Mouse (Mus musculus): ENCODE results near the gene Efna1. TPM values are rescaled to one million over a fixed set of nuclear protein-coding genes. Genes with fewer than 3 reads are reported as not detected.

The Efna1 gene
- total and polyA plus RNA-seq, 2 experiments, result 22.1 to 73.1 TPM

DNA sequence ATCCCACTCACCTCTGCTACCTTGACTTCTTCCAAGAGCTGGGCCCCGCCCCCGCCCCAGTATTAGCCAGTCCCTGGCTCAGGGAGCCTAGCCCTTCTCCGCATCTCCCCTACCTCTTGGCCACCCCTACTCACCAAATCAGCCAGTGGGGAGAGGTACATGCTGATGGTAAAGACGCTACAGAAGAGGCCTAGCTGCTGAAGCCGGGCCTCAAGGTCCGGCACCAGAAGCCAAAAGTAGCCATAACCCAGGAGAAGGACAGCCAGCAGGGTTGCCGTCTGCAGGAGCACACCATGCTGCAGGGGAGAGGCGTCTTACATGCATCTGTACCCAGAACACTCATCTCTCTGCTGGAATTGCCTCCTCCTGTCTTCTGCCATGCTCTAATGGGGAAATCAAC is 12.0 kb downstream of the Efna1 start:
- Histone ChIP-seq H3K4me3 (ENCODE audit: insufficient read depth, low read depth, low read length) (no peak overlapping the region), H3K4me1 (ENCODE audit: control insufficient read depth, insufficient read depth, low read length) (peaks cover 19% of the 10 kb centered on the region), H3K27ac (replicated peaks; ENCODE audit: insufficient read depth, low read depth, low read length) (no peak overlapping the region), H3K79me2 (ENCODE audit: control insufficient read depth, insufficient read depth, low read length) (peaks cover 4% of the 10 kb centered on the region; the same call in 1 of the 2 replicates), H3K36me3 (ENCODE audit: control insufficient read depth, insufficient read depth, low read length) (peaks cover 18% of the 10 kb centered on the region), H3K9ac (ENCODE audit: low read depth, low read length) (no peak overlapping the region), H3K27me3 (ENCODE audit: control insufficient read depth, insufficient read depth, low read length) (no peaks in the 10 kb centered on the region)
- WGBS, result 89% methylated on average over 8 of the region's 8 CpGs
- no peak for TF ChIP-seq POLR2A (IDR thresholded peaks at IDR 0.05; ENCODE audit: extremely low read depth, insufficient read depth, low read length)
- TF ChIP-seq CTCF (IDR thresholded peaks at IDR 0.05; ENCODE audit: low read depth, low read length), result no peak
- no peak for DNase-seq (ENCODE audit: extremely low read depth, low read depth, low spot score)

DNA sequence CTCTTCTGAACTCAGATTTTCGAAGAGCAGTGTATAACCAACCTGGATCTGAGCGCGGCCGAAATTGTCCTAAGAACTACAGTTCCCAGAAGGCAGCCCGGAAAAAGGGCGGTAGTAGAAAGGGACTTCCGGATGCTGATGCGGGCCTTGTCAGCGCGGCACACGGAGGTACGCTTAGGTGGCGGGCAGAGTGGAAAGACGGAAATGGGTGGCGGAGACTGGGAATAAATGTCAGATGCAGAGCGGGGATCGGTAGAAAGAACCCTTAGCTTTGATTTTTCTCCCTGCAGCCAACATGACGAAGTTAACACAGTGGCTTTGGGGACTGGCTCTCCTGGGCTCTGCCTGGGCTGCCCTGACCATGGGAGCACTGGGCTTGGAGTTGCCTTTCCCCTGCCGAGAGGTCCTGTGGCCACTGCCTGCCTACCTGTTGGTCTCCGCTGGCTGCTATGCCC is 14.5 kb downstream of the Efna1 start:
- H3K79me2 ChIP-seq (ENCODE audit: control insufficient read depth, insufficient read depth, low read length), result peaks cover 4% of the 10 kb centered on the region; the same call in 1 of the 2 replicates
- DNase-seq (ENCODE audit: extremely low read depth, low read depth, low spot score), result peak; percentile 83
- H3K4me3 ChIP-seq (ENCODE audit: insufficient read depth, low read depth, low read length), result peak overlapping the region; percentile 85
- H3K4me1 ChIP-seq (ENCODE audit: control insufficient read depth, insufficient read depth, low read length), result peaks cover 13% of the 10 kb centered on the region
- WGBS, result under 1% methylated on average over 20 of the region's 20 CpGs
- peak overlapping the region; percentile 87 for H3K9ac ChIP-seq (ENCODE audit: low read depth, low read length)
- no peaks in the 10 kb centered on the region for H3K27me3 ChIP-seq (ENCODE audit: control insufficient read depth, insufficient read depth, low read length)
- no peaks in the 10 kb centered on the region for H3K36me3 ChIP-seq (ENCODE audit: control insufficient read depth, insufficient read depth, low read length)
- TF ChIP-seq POLR2A (IDR thresholded peaks at IDR 0.05; ENCODE audit: extremely low read depth, insufficient read depth, low read length) (peak; percentile 87), CTCF (IDR thresholded peaks at IDR 0.05; ENCODE audit: low read depth, low read length) (no peak)
- peak overlapping the region; percentile 78 for H3K27ac ChIP-seq (replicated peaks; ENCODE audit: insufficient read depth, low read depth, low read length)

- Histone ChIP-seq H3K9ac (ENCODE audit: low read depth, low read length) (no peak overlapping the region), H3K4me3 (ENCODE audit: insufficient read depth, low read depth, low read length) (no peak overlapping the region), H3K27me3 (ENCODE audit: control insufficient read depth, insufficient read depth, low read length) (no peaks in the 10 kb centered on the region), H3K36me3 (ENCODE audit: control insufficient read depth, insufficient read depth, low read length) (no peaks in the 10 kb centered on the region), H3K27ac (replicated peaks; ENCODE audit: insufficient read depth, low read depth, low read length) (no peak overlapping the region), H3K4me1 (ENCODE audit: control insufficient read depth, insufficient read depth, low read length) (peaks cover 4% of the 10 kb centered on the region), H3K79me2 (ENCODE audit: control insufficient read depth, insufficient read depth, low read length) (peaks cover 4% of the 10 kb centered on the region; the same call in 1 of the 2 replicates)
- no peak for TF ChIP-seq CTCF (IDR thresholded peaks at IDR 0.05; ENCODE audit: low read depth, low read length)
- TF ChIP-seq POLR2A (IDR thresholded peaks at IDR 0.05; ENCODE audit: extremely low read depth, insufficient read depth, low read length), result no peak
- DNase-seq (ENCODE audit: extremely low read depth, low read depth, low spot score), result no peak
- 81% methylated on average over 10 of the region's 10 CpGs for WGBS
Measured at GRCm38 (mm10) chr3:89262417-89262816, 18.5 kb downstream of the Efna1 start.

- WGBS, result 85% methylated on average over 3 of the region's 3 CpGs
- DNase-seq (ENCODE audit: extremely low read depth, low read depth, low spot score), result no peak
- no peaks in the 10 kb centered on the region for H3K4me1 ChIP-seq (ENCODE audit: control insufficient read depth, insufficient read depth, low read length)
- no peak overlapping the region for H3K27ac ChIP-seq (replicated peaks; ENCODE audit: insufficient read depth, low read depth, low read length)
- no peaks in the 10 kb centered on the region for H3K36me3 ChIP-seq (ENCODE audit: control insufficient read depth, insufficient read depth, low read length)
- H3K9ac ChIP-seq (ENCODE audit: low read depth, low read length), result no peak overlapping the region
- H3K27me3 ChIP-seq (ENCODE audit: control insufficient read depth, insufficient read depth, low read length), result no peaks in the 10 kb centered on the region
- TF ChIP-seq POLR2A (IDR thresholded peaks at IDR 0.05; ENCODE audit: extremely low read depth, insufficient read depth, low read length) (no peak), CTCF (IDR thresholded peaks at IDR 0.05; ENCODE audit: low read depth, low read length) (no peak)
- no peaks in the 10 kb centered on the region for H3K79me2 ChIP-seq (ENCODE audit: control insufficient read depth, insufficient read depth, low read length)
- no peak overlapping the region for H3K4me3 ChIP-seq (ENCODE audit: insufficient read depth, low read depth, low read length)
Measured at GRCm38 (mm10) chr3:89260211-89260610, 20.7 kb downstream of the Efna1 start.

- no peak within 1 kb of the TSS for H3K9ac ChIP-seq (ENCODE audit: low read depth, low read length)
- no peak within 1 kb of the TSS for H3K4me3 ChIP-seq (ENCODE audit: insufficient read depth, low read depth, low read length)
- H3K27ac ChIP-seq (replicated peaks; ENCODE audit: insufficient read depth, low read depth, low read length), result no peak within 1 kb of the TSS
- H3K79me2 ChIP-seq (ENCODE audit: control insufficient read depth, insufficient read depth, low read length), result no peaks in the 10 kb centered on the region
- no peaks in the 10 kb centered on the region for H3K36me3 ChIP-seq (ENCODE audit: control insufficient read depth, insufficient read depth, low read length)
- DNase-seq (ENCODE audit: extremely low read depth, low read depth, low spot score), result no peak
- no peaks in the 10 kb centered on the region for H3K27me3 ChIP-seq (ENCODE audit: control insufficient read depth, insufficient read depth, low read length)
- WGBS, result 65% methylated on average over 7 of the region's 7 CpGs
- H3K4me1 ChIP-seq (ENCODE audit: control insufficient read depth, insufficient read depth, low read length), result no peaks in the 10 kb centered on the region
- TF ChIP-seq CTCF (IDR thresholded peaks at IDR 0.05; ENCODE audit: low read depth, low read length) (no peak), POLR2A (IDR thresholded peaks at IDR 0.05; ENCODE audit: extremely low read depth, insufficient read depth, low read length) (no peak)
Measured at GRCm38 (mm10) chr3:89259076-89259475, 21.9 kb downstream of the Efna1 start, which contains the start of gene Dpm3. Gene Dpm3, plus strand, starts transcription at chr3:89259358.

DNA sequence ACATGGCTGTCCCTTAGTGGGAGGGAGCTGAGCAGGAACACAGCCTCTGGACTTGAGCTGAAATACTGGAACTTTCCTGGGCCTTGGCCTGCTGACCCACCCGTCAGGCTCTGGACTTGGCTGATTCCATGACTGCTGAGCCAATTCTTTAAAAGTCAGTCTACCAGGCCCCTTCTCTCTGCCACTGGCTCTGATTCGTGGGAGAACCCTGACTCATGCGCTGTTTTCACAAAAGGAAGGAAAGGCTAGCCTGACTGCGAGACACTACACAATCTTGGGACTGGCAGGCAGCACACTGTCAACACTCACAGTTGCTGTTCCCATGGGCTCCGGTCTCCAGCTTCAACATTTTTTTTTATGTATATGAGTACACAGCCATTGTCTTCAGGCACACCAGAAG is 24.8 kb downstream of the Efna1 start:
- WGBS, result 85% methylated on average over 5 of the region's 5 CpGs
- no peaks in the 10 kb centered on the region for H3K27me3 ChIP-seq (ENCODE audit: control insufficient read depth, insufficient read depth, low read length)
- H3K79me2 ChIP-seq (ENCODE audit: control insufficient read depth, insufficient read depth, low read length), result no peaks in the 10 kb centered on the region
- no peak overlapping the region for H3K27ac ChIP-seq (replicated peaks; ENCODE audit: insufficient read depth, low read depth, low read length)
- H3K4me1 ChIP-seq (ENCODE audit: control insufficient read depth, insufficient read depth, low read length), result 0 out of 2 replicates have a peak, but pooled peaks cover 1% of the 10 kb centered on the region
- H3K36me3 ChIP-seq (ENCODE audit: control insufficient read depth, insufficient read depth, low read length), result no peaks in the 10 kb centered on the region
- DNase-seq (ENCODE audit: extremely low read depth, low read depth, low spot score), result no peak
- no peak overlapping the region for H3K4me3 ChIP-seq (ENCODE audit: insufficient read depth, low read depth, low read length)
- no peak overlapping the region for H3K9ac ChIP-seq (ENCODE audit: low read depth, low read length)
- no peak for TF ChIP-seq POLR2A (IDR thresholded peaks at IDR 0.05; ENCODE audit: extremely low read depth, insufficient read depth, low read length)
- TF ChIP-seq CTCF (IDR thresholded peaks at IDR 0.05; ENCODE audit: low read depth, low read length), result no peak
